Mouse (Mus musculus): ENCODE data around the gene Otud7b. TPM values are rescaled to one million over a fixed set of nuclear protein-coding genes. Genes with fewer than 3 reads are reported as not detected.
"Not testable (repeated sequence)": the region's sequence is repeated elsewhere in the genome, so short reads cannot be mapped to it uniquely, and the experiment has no call there.

Gene Otud7b
- total RNA-seq, 2 experiments from 2014 or later = 3.0 to 4.9 TPM

- not testable (repeated sequence) for ATAC-seq (replicated peaks; ENCODE audit: poor library complexity)
These were observed 69.7 kb downstream of the Otud7b start for GRCm38 (mm10) chr3:96174042-96174441.

GRCm38 (mm10) chr3:96175251-96175650 is 70.9 kb downstream of the Otud7b start:
- no peak for ATAC-seq (replicated peaks; ENCODE audit: poor library complexity)

GRCm38 (mm10) chr3:96178427-96178826 is 74.1 kb downstream of the Otud7b start:
- ATAC-seq (replicated peaks; ENCODE audit: poor library complexity) = no peak

- no peak for ATAC-seq (replicated peaks; ENCODE audit: poor library complexity)
These were observed 74.6 kb downstream of the Otud7b start for GRCm38 (mm10) chr3:96178902-96179301.

GRCm38 (mm10) chr3:96179531-96179930 is 75.2 kb downstream of the Otud7b start:
- no peak for ATAC-seq (replicated peaks; ENCODE audit: poor library complexity)

- ATAC-seq (replicated peaks; ENCODE audit: poor library complexity) = peak; percentile 53
These were observed 76.6 kb downstream of the Otud7b start, which contains the start of gene Sv2a for GRCm38 (mm10) chr3:96180727-96181477. Sv2a (plus strand) TSS chr3:96181151.

- no peak for ATAC-seq (replicated peaks; ENCODE audit: poor library complexity)
These were observed 77.4 kb downstream of the Otud7b start for GRCm38 (mm10) chr3:96181510-96182381.

GRCm38 (mm10) chr3:96182382-96182776 is 78.1 kb downstream of the Otud7b start:
- ATAC-seq (replicated peaks; ENCODE audit: poor library complexity) = peak; percentile 23; the same call in 1 of the 2 replicates

GRCm38 (mm10) chr3:96192977-96193376 is 88.7 kb downstream of the Otud7b start:
- no peak for ATAC-seq (replicated peaks; ENCODE audit: poor library complexity)

- peak; percentile 14 for ATAC-seq (replicated peaks; ENCODE audit: poor library complexity)
These were observed 90.6 kb downstream of the Otud7b start for GRCm38 (mm10) chr3:96194966-96195365.

- ATAC-seq (replicated peaks; ENCODE audit: poor library complexity) = no peak
These were observed 91.4 kb downstream of the Otud7b start for GRCm38 (mm10) chr3:96195616-96196313.

GRCm38 (mm10) chr3:96196437-96197128 is 92.3 kb downstream of the Otud7b start:
- no peak for ATAC-seq (replicated peaks; ENCODE audit: poor library complexity)

GRCm38 (mm10) chr3:96197129-96197749 is 92.9 kb downstream of the Otud7b start:
- peak; percentile 77 for ATAC-seq (replicated peaks; ENCODE audit: poor library complexity)

- ATAC-seq (replicated peaks; ENCODE audit: poor library complexity) = peak; percentile 43
These were observed 93.9 kb downstream of the Otud7b start for GRCm38 (mm10) chr3:96198181-96198580.

- ATAC-seq (replicated peaks; ENCODE audit: poor library complexity) = not testable (repeated sequence)
These were observed 94.4 kb downstream of the Otud7b start for GRCm38 (mm10) chr3:96198601-96199251.

GRCm38 (mm10) chr3:96199731-96200130 is 95.4 kb downstream of the Otud7b start:
- ATAC-seq (replicated peaks; ENCODE audit: poor library complexity) = no peak

GRCm38 (mm10) chr3:96207819-96208218 is 103.5 kb downstream of the Otud7b start:
- no peak for ATAC-seq (replicated peaks; ENCODE audit: poor library complexity)

- ATAC-seq (replicated peaks; ENCODE audit: poor library complexity) = no peak
These were observed 104.9 kb downstream of the Otud7b start for GRCm38 (mm10) chr3:96209242-96209641.

All from megakaryocyte progenitor cell, adult 5-6 weeks (primary cell).